Comparison of ENCODE assay signal across 26 mouse cellular contexts in the genomic region with DNA sequence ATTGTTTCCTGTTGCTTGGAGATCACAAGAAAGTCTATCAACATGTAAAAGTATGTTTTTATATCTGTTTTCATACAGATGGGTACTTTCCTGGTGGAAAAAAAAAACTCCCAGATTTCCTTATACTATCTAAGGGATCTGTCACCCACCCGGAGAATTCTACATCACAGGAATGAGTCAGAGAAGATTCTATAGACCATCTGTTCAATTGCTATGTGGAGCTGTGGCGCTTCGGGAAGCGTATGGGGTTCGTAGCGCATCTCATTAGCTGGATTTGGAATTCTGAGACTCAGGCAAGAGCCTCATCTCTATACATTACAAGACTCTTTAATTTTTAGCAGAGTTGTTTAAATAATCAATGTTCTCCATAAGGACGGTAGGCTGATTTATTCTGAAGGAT.
A peak's percentile ranks its signal among the peaks of the same experiment; 100 is the strongest.
DNase-seq lines count a peak whose midpoint lies in the region; ATAC-seq and TF ChIP-seq lines count a peak whose summit lies in the region.
"Had no signal": no experiment of that assay in that cellular context is flagged by ENCODE, and none has a peak within 500 bp of the region (broad histone marks: within the 10 kb centered on the region; RNA-seq: fewer than 3 reads in every experiment).

No protein-coding gene starts in this region.

- no peak overlapping the region for H3K9ac ChIP-seq in forebrain, embryonic 12.5 days
- H3K9ac ChIP-seq in forebrain, embryonic 11.5 days (ENCODE audit: low read length), result no peak overlapping the region
- no peak overlapping the region for H3K9ac ChIP-seq in hindbrain, embryonic 13.5 days
- no peak overlapping the region for H3K9ac ChIP-seq in hindbrain, postnatal 0 days (replicated peaks; ENCODE audit: low read length)
- no peak overlapping the region for H3K9ac ChIP-seq in midbrain, postnatal 0 days (replicated peaks; ENCODE audit: low read length, poor library complexity, severe bottlenecking)
- H3K9ac ChIP-seq in midbrain, embryonic 14.5 days (replicated peaks; ENCODE audit: low read length), result no peak overlapping the region
- H3K9ac ChIP-seq: embryonic facial prominence, embryonic 13.5 days; heart, embryonic 15.5 days; hindbrain, embryonic 15.5 days; liver, embryonic 13.5 days; stomach, embryonic 15.5 days had no signal

- DNase-seq in forebrain, embryonic 11.5 days (ENCODE audit: low spot score), result no peak
- DNase-seq in hindbrain, postnatal 0 days (ENCODE audit: low spot score), result no peak
- peak; percentile 13 for DNase-seq in midbrain, postnatal 0 days (ENCODE audit: low spot score)
- no peak for DNase-seq in midbrain, embryonic 14.5 days
- peak; percentile 81 for DNase-seq in telencephalon, adult 2 months (ENCODE audit: low read depth, low spot score)
- no peak for DNase-seq in thymus, postnatal 14 days
- DNase-seq: adrenal gland, adult 8-10 months; cerebellum, adult 2 months; cerebellum, postnatal 25 days; gastrocnemius, postnatal 36 days; heart, postnatal 36 days; kidney, postnatal 36 days; liver, embryonic 13.5 days; lung, adult 2 months; lung, postnatal 14 days; thymus, adult 2 months had no signal

- ATAC-seq in forebrain, embryonic 12.5 days (ENCODE audit: low FRiP score), result 0 out of 2 replicates have a peak, but pooled peaks have one; percentile 28
- ATAC-seq in forebrain, embryonic 11.5 days (replicated peaks; ENCODE audit: low FRiP score), result no peak
- ATAC-seq in hindbrain, embryonic 13.5 days (ENCODE audit: low FRiP score), result 0 out of 2 replicates have a peak, but pooled peaks have one; percentile 66
- ATAC-seq in hindbrain, postnatal 0 days, result no peak
- ATAC-seq in midbrain, postnatal 0 days (ENCODE audit: low FRiP score), result no peak
- no peak for ATAC-seq in midbrain, embryonic 14.5 days (ENCODE audit: low FRiP score, low TSS enrichment)
- ATAC-seq: activated CD4-positive, CD25-positive, alpha-beta regulatory T cell, adult 4 months; intestine, embryonic 16.5 days had no signal

- no peak overlapping the region for H3K4me3 ChIP-seq in forebrain, embryonic 12.5 days (replicated peaks)
- no peak overlapping the region for H3K4me3 ChIP-seq in forebrain, embryonic 11.5 days (ENCODE audit: low read depth, low read length)
- H3K4me3 ChIP-seq in hindbrain, embryonic 13.5 days, result no peak overlapping the region
- no peak overlapping the region for H3K4me3 ChIP-seq in hindbrain, postnatal 0 days (ENCODE audit: low read length)
- no peak overlapping the region for H3K4me3 ChIP-seq in midbrain, postnatal 0 days (ENCODE audit: low read depth, low read length)
- H3K4me3 ChIP-seq in midbrain, embryonic 14.5 days (replicated peaks; ENCODE audit: low read depth, low read length), result no peak overlapping the region
- H3K4me3 ChIP-seq: embryonic facial prominence, embryonic 13.5 days; erythroblast, embryonic 14.5 days; heart, embryonic 15.5 days; hindbrain, embryonic 15.5 days; liver, embryonic 13.5 days; stomach, embryonic 15.5 days had no signal

- no peak overlapping the region for H3K4me2 ChIP-seq in forebrain, embryonic 12.5 days
- no peak overlapping the region for H3K4me2 ChIP-seq in forebrain, embryonic 11.5 days (ENCODE audit: low read depth, low read length, severe bottlenecking)
- H3K4me2 ChIP-seq in hindbrain, embryonic 13.5 days, result no peak overlapping the region
- no peak overlapping the region for H3K4me2 ChIP-seq in hindbrain, postnatal 0 days (ENCODE audit: low read depth, low read length)
- H3K4me2 ChIP-seq in midbrain, postnatal 0 days (ENCODE audit: low read depth, low read length, poor library complexity, severe bottlenecking), result no peak overlapping the region
- H3K4me2 ChIP-seq in midbrain, embryonic 14.5 days (ENCODE audit: low read length), result no peak overlapping the region
- H3K4me2 ChIP-seq: embryonic facial prominence, embryonic 13.5 days; heart, embryonic 15.5 days; hindbrain, embryonic 15.5 days; liver, embryonic 13.5 days; midbrain, embryonic 11.5 days; stomach, embryonic 15.5 days had no signal

- H3K27me3 ChIP-seq in forebrain, embryonic 12.5 days, result no peaks in the 10 kb centered on the region
- H3K27me3 ChIP-seq in forebrain, embryonic 11.5 days (ENCODE audit: control insufficient read depth, insufficient read depth, low read length), result no peaks in the 10 kb centered on the region
- H3K27me3 ChIP-seq in hindbrain, embryonic 13.5 days, result no peaks in the 10 kb centered on the region
- no peaks in the 10 kb centered on the region for H3K27me3 ChIP-seq in hindbrain, postnatal 0 days (ENCODE audit: insufficient read depth, low read length)
- no peaks in the 10 kb centered on the region for H3K27me3 ChIP-seq in midbrain, postnatal 0 days (ENCODE audit: insufficient read depth, low read length)
- no peaks in the 10 kb centered on the region for H3K27me3 ChIP-seq in midbrain, embryonic 14.5 days (ENCODE audit: control insufficient read depth, insufficient read depth, low read length)
- H3K27me3 ChIP-seq: embryonic facial prominence, embryonic 13.5 days; heart, embryonic 15.5 days; hindbrain, embryonic 15.5 days; liver, embryonic 13.5 days; stomach, embryonic 15.5 days had no signal

- no peaks in the 10 kb centered on the region for H3K9me3 ChIP-seq in forebrain, embryonic 12.5 days
- no peaks in the 10 kb centered on the region for H3K9me3 ChIP-seq in forebrain, embryonic 11.5 days (ENCODE audit: control insufficient read depth, low read length)
- no peaks in the 10 kb centered on the region for H3K9me3 ChIP-seq in hindbrain, embryonic 13.5 days
- no peaks in the 10 kb centered on the region for H3K9me3 ChIP-seq in hindbrain, postnatal 0 days (ENCODE audit: low read length)
- no peaks in the 10 kb centered on the region for H3K9me3 ChIP-seq in midbrain, postnatal 0 days (ENCODE audit: low read length)
- H3K9me3 ChIP-seq in midbrain, embryonic 14.5 days (ENCODE audit: control insufficient read depth, low read length), result no peaks in the 10 kb centered on the region
- H3K9me3 ChIP-seq: embryonic facial prominence, embryonic 13.5 days; heart, embryonic 15.5 days; hindbrain, embryonic 15.5 days; liver, embryonic 13.5 days; stomach, embryonic 15.5 days had no signal

- no peak overlapping the region for H3K27ac ChIP-seq in forebrain, embryonic 12.5 days
- H3K27ac ChIP-seq in forebrain, embryonic 11.5 days (ENCODE audit: low read depth, low read length), result no peak overlapping the region
- H3K27ac ChIP-seq in hindbrain, embryonic 13.5 days, result 0 out of 2 replicates have a peak overlapping the region, but pooled peaks have one; percentile 1
- H3K27ac ChIP-seq in hindbrain, postnatal 0 days, result no peak overlapping the region
- no peak overlapping the region for H3K27ac ChIP-seq in midbrain, postnatal 0 days (ENCODE audit: low read depth, low read length)
- H3K27ac ChIP-seq in midbrain, embryonic 14.5 days (replicated peaks; ENCODE audit: low read depth, low read length), result no peak overlapping the region
- H3K27ac ChIP-seq: embryonic facial prominence, embryonic 13.5 days; heart, embryonic 15.5 days; hindbrain, embryonic 15.5 days; liver, embryonic 13.5 days; stomach, embryonic 15.5 days had no signal

- H3K36me3 ChIP-seq in forebrain, embryonic 12.5 days (replicated peaks), result no peaks in the 10 kb centered on the region
- no peaks in the 10 kb centered on the region for H3K36me3 ChIP-seq in forebrain, embryonic 11.5 days (ENCODE audit: control insufficient read depth, insufficient read depth, low read length)
- H3K36me3 ChIP-seq in hindbrain, embryonic 13.5 days, result no peaks in the 10 kb centered on the region
- no peaks in the 10 kb centered on the region for H3K36me3 ChIP-seq in hindbrain, postnatal 0 days (ENCODE audit: insufficient read depth, low read length)
- no peaks in the 10 kb centered on the region for H3K36me3 ChIP-seq in midbrain, postnatal 0 days (ENCODE audit: insufficient read depth, low read length)
- no peaks in the 10 kb centered on the region for H3K36me3 ChIP-seq in midbrain, embryonic 14.5 days (ENCODE audit: control insufficient read depth, insufficient read depth, low read length)
- H3K36me3 ChIP-seq: embryonic facial prominence, embryonic 13.5 days; heart, embryonic 15.5 days; hindbrain, embryonic 15.5 days; liver, embryonic 13.5 days; stomach, embryonic 15.5 days had no signal

- WGBS in forebrain, embryonic 12.5 days, result 78% methylated on average over 7 of the region's 7 CpGs
- whole genome bisulfite sequencing in forebrain, embryonic 11.5 days, result 84% methylated on average over 7 of the region's 7 CpGs
- 65% methylated on average over 7 of the region's 7 CpGs for WGBS in hindbrain, embryonic 13.5 days
- WGBS in hindbrain, postnatal 0 days, result 65% methylated on average over 7 of the region's 7 CpGs
- WGBS in midbrain, postnatal 0 days, result 68% methylated on average over 7 of the region's 7 CpGs
- 60% methylated on average over 7 of the region's 7 CpGs for WGBS in midbrain, embryonic 14.5 days

- no peak for TF ChIP-seq CTCF in hindbrain, postnatal 0 days (IDR thresholded peaks at IDR 0.05; ENCODE audit: low read depth)
- no peak for TF ChIP-seq CTCF in midbrain, postnatal 0 days (IDR thresholded peaks at IDR 0.05)

- no peaks in the 10 kb centered on the region for H3K4me1 ChIP-seq in forebrain, embryonic 12.5 days
- no peaks in the 10 kb centered on the region for H3K4me1 ChIP-seq in forebrain, embryonic 11.5 days (replicated peaks; ENCODE audit: control insufficient read depth, insufficient read depth, low read length)
- H3K4me1 ChIP-seq in hindbrain, embryonic 13.5 days (replicated peaks), result peaks cover 11% of the 10 kb centered on the region; the same call in 1 of the 2 replicates
- no peaks in the 10 kb centered on the region for H3K4me1 ChIP-seq in hindbrain, postnatal 0 days (ENCODE audit: insufficient read depth, low read length)
- H3K4me1 ChIP-seq in midbrain, postnatal 0 days (ENCODE audit: insufficient read depth, low read length), result no peaks in the 10 kb centered on the region
- no peaks in the 10 kb centered on the region for H3K4me1 ChIP-seq in midbrain, embryonic 14.5 days (ENCODE audit: control insufficient read depth, insufficient read depth, low read length)
- H3K4me1 ChIP-seq: embryonic facial prominence, embryonic 13.5 days; heart, embryonic 15.5 days; liver, embryonic 13.5 days; stomach, embryonic 15.5 days had no signal

Comparison
In these comparisons a context has a peak if more than half of its experiments do, and no peak if none do; other contexts are left out.
1. ATAC-seq: peak in forebrain, embryonic 12.5 days (single experiment) and hindbrain, embryonic 13.5 days (single experiment); none in forebrain, embryonic 11.5 days (single experiment), hindbrain, postnatal 0 days (single experiment), midbrain, postnatal 0 days (single experiment) and midbrain, embryonic 14.5 days (single experiment).
2. DNase-seq: peak in midbrain, postnatal 0 days (single experiment) and telencephalon, adult 2 months (single experiment); none in forebrain, embryonic 11.5 days (single experiment), hindbrain, postnatal 0 days (single experiment), midbrain, embryonic 14.5 days (single experiment) and thymus, postnatal 14 days (single experiment).